Mouse (Mus musculus) left cerebral cortex, postnatal 4 days (tissue): ENCODE measurements around the gene Mpzl2. TPM values are rescaled to one million over a fixed set of nuclear protein-coding genes. Genes with fewer than 3 reads are reported as not detected.
"Not testable (repeated sequence)": the region's sequence is repeated elsewhere in the genome, so short reads cannot be mapped to it uniquely, and the experiment has no call there.

Experiments used
- DNase-seq: peaks from one replicate; pipeline ENCODE4 v3.0.0-alpha.2; 2022
- intact Hi-C: fragments of 180-260 bp; cut with DNase I; formaldehyde crosslinking; loops from one replicate; pipeline ENCODE4 v1.15.1; 2025
- total RNA-seq, 2 experiments: library from RNA; stranded (reverse); gene quantifications; 2 replicates each; pipeline ENCODE4 v1.2.3; 2021

Gene Mpzl2
- total RNA-seq, 2 experiments from 2014 or later = 1.3 to 1.5 TPM

DNA sequence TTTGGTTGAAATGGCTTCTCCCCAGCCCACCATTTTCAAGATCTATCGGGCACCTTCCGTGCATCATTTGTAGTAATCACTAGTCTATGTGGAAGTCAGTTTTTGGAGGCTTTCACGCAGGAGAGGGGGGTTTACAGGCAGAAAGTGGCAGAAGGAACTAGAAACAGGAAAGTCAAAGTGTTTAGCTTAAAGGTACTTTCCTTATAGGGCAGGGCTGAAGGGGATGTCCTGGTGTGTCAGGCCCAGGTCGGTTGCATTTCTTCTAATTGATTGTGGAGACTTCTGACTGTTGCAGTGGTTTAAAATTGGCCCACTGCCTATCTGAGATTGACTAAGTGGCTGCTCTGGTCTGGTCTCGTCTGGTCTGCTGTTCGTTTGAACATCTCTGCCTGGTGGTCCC, 9.3 kb upstream of the Mpzl2 start:
- DNase-seq = no peak
- intact Hi-C loops = no loop called here

DNA sequence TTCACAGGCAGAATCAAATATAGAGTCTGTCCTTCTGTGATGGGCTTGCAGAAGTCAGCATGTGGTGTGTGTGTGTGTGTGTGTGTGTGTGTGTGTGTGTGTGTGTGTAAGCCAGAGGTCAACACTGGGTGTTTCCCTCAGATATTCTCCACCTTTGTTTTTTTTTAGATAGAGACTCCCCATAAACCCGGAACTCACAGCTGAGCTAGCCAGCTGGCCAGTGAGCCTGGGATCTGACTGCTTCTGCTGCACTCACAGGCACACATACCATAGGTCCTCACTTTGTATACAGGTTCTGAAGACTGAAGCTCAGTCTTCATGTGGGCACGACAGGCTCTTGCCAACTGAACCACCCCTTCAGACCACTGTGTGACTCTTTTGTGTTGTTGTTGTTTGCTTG, 7.3 kb upstream of the Mpzl2 start:
- intact Hi-C loops = no loop called here
- no peak for DNase-seq

DNA sequence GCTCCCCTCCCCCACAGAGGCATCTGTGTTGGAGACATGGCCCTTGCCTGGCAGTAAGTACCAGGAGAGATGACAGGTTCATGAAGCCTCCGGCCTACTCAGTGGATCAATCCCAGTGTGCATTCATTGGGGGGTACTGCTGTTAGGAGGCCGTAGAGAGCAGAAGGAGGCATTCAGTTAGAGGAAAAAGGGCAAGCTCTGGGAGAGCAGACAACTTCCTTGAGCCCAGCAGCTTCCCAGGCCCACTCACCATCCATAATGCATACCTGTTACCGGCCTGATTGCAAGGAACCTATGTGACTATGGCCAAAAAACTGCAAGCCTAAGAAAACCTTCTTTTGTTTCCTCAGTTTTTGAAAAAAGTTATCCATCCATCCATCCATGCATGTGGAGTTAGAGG, 5.1 kb upstream of the Mpzl2 start:
- no peak for DNase-seq
- intact Hi-C loops = no loop called here

DNA sequence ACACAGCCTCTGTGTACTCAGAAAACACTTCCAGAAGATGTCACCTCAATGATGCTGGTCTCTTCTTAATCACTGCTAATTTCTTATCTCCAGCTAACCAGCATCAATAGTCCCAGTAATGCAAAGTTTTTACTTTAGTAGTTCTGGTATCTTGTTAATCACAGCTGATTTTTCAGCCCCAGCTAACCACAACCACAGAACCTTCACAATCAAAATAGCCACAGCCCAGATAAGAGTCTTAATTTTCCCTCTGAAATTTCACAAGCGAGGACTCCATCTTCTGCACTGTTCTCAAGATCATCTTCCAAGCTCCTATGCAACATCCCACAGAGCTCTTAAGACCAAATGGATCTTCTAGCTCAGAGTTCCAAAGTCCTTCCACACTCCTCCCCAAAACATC, 1.8 kb upstream of the Mpzl2 start:
- intact Hi-C loops, DNase-seq: not testable (repeated sequence)

DNA sequence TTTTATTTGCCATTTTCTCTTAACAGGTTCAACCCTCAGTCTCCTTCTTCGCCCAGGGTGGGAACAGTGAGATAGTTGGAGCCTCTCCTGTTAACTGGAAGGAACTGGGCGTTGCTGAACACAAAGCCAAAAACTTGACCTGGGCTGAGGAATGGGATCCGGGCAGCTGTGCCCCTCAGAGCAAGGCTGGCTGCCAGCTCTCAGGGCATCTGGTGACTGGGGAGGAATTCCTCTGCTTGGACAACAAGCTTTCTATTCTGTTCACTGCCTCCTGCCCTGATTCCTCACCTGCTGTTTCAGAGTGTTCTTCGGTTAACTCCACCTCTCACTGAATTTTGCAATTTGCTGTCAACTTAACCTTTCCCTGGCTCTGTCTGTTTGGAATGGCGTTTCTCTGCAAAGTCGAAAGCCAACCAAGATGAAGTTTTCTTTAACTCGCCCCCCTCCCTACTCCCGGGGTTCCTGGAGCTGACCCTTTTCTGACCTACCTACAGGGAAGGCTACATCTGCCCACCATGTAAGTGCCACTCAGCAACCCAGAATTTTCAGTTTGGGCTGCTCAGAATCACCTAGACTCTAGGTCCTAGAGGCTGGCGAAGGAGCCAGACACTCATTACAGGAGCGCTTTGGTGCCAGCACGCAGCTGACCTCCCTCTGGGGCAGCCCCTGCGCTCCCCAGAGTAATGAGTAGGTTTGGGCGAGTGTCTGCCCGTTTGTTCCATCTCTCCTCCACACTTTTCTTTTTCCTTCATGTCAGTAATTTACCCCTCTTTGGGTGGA, 657 bp downstream of the Mpzl2 start:
- no peak for DNase-seq
- intact Hi-C loops = no loop called here

DNA sequence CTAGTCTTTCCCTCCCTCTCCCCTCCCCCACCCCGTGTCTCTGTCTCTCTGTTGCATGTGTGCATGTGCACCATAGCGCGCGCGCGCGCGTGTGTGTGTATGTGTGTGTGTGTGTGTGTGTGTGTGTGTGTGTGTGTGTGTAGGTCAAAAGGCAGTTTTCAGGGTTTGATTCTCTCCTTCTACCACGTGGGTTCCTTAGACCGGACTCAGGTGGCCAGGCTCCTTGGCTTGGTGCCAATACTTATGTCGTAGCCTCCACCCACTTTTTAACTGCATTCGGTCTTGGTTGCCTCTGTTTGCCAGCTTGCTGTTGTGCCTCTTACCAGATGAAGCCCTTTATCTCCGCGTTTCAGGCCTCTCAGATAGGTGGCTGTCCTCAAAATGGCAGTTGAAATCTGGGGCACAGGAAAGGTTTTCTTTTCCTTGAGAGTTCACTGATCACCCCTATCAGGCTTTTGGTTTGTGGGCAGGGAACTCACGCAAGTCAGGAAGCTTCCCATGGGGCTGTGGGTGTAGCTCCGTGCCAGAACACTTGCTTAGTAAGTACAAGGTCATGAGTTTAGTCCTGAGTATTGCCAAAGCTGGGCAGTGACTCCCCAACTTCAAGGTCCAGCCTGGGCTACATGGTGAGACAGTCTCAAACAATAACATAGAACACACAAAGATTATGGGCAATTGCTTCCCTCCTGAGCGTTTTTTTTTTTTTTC, 1.7 kb downstream of the Mpzl2 start:
- intact Hi-C loops = no loop called here
- no peak for DNase-seq

DNA sequence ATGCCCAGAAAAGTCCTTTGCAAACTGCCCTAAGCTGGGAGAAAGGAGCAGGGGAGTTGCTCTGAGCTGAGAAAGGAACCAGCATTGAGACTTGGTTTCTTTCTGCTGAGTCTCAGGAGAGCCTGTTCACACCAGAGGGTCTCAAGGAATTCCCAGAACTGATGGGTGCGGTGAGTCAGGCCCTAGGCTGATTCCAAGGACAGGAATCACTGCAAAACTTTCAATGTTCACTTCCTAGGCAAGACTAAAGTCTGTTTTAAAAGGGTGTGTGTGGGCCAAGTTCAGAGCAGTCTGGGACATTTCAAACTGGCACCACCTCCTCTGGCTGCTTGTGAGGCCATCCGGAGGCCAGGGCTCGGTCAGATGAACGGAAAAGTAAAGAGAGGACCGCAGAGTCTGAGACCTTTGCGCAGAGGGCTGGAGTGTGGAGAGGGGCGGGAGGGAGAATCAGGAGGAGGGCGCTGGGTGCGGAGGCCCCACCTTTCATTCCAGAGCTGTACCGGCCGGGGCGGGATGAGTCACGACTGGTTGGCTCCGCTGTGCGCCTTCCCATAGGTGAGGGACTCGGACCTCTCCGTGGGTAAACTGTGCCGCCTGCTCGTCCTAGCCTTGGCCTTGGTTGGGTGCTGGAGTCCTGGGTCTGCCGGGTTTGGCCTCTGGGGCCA, 2.6 kb downstream of the Mpzl2 start:
- DNase-seq = no peak
- intact Hi-C loops = no loop called here

DNA sequence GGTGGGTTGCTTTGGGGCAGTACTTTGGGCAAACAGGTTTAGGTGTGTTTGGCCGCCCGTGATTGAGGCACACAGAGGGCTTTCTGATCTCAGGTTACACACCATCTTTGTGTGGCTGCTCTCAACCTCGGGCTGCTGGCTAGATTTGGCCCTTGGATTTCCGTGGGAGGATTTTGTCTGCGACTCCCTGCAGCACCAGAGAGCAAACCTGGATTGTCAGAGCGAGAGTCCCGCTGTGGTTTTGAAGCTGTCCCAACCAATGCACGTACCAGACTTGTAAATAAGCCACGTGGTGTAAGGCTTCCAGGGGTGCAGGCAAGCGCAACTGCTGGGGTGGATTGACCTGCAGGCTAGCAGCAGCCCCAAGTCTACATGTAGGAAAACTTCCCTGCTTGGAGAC, 3.3 kb downstream of the Mpzl2 start:
- no peak for DNase-seq
- intact Hi-C loops = no loop called here

DNA sequence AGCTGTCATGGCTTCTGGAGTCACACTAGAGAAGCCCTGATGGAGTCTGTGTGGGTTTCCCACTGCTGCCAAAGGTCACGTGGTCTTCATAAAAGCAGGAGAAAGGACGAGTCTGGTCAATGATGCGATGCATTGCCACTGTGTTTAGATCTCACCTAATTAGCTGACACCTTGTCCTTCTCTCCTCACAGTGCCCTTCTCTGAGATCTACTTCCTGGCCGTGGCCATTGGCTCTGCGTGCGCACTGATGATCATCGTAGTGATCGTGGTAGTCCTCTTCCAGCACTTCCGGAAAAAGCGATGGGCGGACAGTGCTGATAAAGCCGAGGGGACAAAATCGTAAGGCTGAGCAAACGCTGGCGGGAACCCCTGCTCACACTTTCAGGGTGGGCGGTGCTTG, 7.4 kb downstream of the Mpzl2 start:
- no peak for DNase-seq
- intact Hi-C loops = loop anchor here (5.0 kb wide), 1 partner anchor 80 kb away; the partner anchor contains the start of gene Ube4a

DNA sequence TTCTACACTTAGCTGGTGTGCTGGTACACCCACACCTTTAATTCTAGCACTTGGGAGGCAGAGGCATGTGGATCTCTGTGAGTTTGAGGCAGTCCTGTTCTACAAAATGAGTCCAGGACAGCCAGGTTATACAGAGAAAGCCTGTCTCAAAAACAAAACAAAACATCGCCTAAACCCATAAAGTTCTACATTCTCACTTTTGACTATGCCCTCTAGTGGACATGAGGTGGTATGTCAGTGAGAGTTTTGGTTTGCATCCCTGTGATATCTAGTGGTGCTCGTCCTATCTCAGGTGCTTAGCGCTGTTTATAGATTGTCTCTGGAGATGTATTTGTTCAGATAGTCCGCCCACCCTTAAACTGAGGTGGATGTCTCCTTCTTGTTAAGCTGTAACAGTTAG, 8.9 kb downstream of the Mpzl2 start:
- no peak for DNase-seq
- intact Hi-C loops = loop anchor here (5.0 kb wide), 1 partner anchor 81 kb away; the partner anchor contains the start of gene Ube4a

DNA sequence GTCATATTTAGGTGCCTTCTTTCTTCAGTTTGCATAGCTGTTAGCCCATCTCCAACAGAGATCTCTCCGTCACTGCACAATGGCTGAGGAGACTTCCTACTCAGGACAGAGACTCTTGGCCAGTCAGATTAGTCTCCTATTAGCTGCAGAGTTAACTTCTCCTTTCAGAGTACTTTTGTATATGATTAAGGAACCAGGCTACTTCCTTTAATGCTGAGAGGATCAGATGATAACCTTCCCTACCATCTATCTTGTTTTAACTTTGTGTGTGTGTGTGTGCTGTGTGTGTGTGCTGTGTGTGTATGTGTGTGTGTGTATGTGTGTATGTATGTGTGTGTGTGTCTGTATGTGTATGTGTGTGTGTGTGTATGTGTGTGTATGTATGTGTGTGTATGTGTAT, 10.1 kb downstream of the Mpzl2 start:
- intact Hi-C loops = loop anchor here (5.0 kb wide), 1 partner anchor 82 kb away; the partner anchor contains the start of gene Ube4a
- no peak for DNase-seq

DNA sequence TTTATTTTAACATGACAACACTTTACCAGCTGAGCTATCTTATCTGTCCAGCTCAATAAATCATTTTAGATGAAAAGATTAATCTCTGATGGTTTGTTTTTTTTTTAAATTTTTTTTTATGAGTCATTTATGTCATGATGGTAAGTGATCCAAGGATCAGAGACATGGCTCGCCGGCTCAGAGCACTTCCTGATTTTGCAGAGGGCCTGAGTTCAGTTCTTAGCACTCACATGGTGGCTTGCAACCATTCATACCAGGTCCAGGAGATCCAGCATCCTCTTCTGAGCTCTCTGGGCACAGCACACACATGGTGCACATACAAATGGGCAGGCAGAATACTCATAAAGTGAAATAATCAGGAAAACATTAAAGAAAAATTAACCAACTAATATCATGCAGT, 10.7 kb downstream of the Mpzl2 start:
- DNase-seq = no peak
- intact Hi-C loops = no loop called here

DNA sequence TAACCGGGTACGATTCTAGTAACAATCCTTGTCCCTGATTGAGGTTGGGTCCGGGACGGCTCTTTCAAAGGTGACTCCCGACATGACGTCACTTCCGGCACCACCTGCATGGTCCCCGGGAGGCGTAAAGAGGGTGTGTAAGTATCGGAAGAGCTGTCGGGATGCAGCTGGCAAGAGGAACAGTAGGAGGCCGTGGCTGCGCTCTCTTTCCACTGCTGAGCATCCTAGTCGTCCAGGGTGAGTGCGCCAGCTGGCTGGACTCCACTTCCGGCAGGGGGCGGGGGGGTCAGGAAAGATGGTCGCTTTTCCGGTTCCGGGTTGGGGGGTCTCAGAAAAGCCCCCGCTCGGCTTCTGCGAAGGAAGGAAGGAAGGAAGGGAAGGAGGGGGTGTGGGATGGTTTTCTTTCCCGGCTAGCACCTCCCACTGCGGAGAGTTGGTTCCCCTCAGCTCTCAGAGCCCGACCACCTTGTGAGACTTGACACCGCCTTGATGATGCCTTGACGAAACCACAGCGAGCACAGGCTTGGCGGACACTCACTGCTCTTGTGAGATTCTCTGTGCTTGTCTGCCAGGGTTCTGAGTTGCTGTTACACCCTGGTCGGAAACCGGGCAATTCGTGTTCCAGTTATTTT, 15.6 kb downstream of the Mpzl2 start, which contains the start of gene Mpzl3:
Mpzl3 (plus strand) TSS at position 105 of the 632 bp plus-strand sequence.
- intact Hi-C loops = no loop called here
- DNase-seq = peak; percentile 94

DNA sequence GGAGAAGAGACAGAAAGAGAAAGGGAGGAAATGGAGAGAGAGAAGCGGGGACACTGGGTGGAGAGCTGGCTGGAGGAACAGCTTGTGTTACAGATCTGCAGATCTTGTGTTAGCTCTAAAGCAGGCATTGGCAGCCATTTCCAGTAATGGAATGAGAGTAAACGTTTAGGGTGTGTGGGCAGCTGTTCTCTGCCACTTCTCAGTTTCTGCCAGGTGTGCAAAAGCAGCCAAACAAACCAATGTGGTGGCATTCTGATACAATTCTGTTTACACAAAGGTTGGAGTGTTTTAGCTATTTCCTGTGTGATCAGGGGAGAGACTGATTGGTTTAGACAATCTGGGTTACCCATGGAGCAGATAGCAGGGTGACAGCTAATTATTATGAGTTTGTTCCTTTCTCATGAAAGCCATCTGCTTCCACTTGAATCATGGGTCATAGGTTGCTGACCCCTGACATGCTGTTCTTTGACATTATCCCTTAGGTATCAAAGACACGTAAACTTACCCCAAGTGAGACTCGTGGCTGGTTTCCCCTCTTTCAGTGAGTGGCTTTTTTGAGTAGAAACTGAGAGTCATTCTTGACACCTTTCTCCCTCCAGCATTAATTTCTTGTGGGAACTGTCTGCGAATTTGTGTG, 18.8 kb downstream of the Mpzl2 start:
- DNase-seq = no peak

DNA sequence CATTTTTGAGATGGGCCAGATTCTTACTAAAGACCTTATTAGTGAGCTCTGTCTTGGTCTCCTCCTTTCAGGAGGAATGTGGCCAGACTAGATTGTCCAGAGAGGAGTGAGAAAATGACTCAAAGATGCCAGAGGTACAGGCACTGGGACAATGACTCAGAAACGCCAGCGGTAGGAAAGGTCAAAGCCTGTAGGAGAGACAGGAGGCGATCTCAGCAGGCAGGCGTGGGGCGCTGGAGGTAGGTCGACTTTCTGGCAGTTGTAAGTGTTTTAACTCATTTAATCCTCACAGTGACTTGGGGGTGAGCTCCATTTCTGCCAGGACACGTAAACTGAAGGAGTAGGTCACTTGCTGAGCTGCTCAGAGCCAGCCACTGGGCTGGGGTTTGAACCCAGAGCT, 20.6 kb downstream of the Mpzl2 start:
- no peak for DNase-seq
- intact Hi-C loops = no loop called here

More for the DNA sequence above, 18.8 kb downstream of the Mpzl2 start:
- intact Hi-C loops = no loop called here

DNA sequence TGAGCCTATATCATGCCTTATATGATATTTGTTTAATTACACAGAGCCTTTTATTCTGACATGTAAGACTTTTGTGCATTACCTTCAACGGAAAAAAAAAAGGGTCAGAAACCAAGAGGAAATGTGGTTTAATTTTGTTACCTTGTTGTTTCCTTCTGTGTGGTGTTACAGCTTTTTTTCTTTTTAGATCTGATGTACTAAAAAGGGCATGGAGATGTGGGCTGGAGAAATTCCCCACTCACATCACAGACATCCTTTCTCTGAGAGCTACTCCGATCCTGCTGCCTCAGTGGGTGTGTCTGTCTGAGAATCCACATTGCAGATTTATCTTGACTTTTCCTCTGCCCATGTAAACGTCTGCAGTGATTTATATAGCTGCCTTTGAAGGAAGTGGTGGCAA, 23.1 kb downstream of the Mpzl2 start:
- intact Hi-C loops = no loop called here
- DNase-seq = no peak

DNA sequence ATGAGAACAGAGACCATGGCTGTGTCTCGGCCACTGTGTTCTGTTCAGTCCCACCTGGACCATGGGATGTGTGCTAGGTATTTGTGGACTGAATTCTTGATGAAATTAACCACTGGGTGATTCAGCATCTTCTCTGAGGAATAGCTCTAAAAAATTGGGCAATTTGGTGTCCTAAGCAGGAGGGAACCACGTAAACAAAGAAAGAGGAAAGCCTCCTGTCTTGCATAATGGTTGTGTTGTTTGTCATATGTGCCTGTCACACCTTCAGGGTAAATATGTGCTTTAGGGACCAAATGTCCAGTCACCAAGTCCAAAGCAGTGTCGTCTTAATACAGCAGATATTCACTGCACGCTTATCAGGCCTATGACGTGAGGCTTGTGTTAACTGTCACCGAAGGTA, 24.8 kb downstream of the Mpzl2 start:
- DNase-seq = no peak
- intact Hi-C loops = no loop called here

DNA sequence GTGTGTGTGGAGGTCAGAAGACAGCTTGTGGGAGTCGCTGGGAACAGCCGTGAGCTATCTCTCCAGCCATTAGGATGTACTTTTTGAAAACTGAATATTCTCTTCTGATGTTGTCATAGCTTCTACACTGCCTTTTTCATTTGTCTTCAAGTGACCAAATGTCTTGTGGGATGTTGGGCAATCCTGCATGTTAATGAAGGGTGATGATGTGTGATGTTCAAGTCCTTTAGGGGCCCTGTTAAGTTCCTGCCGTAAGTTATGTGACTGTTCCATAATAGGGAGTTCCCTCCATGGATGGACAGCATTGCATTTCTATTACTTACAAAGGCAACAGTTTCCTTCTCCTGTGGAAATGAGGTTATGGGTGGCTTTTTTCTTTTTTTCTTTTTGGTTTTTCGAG, 27.1 kb downstream of the Mpzl2 start:
- intact Hi-C loops = no loop called here
- DNase-seq = no peak

DNA sequence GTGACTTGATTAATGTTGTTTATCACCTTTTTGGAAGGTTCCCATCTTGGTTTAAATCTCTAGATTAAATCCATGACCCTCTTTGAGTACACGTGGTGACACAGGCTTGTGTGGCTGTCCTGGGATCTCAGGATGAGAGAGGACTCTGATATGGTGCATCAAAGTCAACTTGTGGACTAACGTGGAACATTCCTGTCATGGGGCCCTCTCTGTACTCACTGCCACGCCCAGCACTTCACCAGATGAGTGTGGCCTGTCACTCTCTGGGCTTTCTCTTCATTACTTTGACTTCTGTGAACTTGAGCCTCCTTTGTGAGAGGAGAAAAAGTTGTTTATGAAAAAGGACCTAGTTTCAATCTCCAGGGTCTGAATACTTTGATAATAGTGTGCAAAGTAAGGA, 32.2 kb downstream of the Mpzl2 start:
- DNase-seq = no peak
- intact Hi-C loops = no loop called here

DNA sequence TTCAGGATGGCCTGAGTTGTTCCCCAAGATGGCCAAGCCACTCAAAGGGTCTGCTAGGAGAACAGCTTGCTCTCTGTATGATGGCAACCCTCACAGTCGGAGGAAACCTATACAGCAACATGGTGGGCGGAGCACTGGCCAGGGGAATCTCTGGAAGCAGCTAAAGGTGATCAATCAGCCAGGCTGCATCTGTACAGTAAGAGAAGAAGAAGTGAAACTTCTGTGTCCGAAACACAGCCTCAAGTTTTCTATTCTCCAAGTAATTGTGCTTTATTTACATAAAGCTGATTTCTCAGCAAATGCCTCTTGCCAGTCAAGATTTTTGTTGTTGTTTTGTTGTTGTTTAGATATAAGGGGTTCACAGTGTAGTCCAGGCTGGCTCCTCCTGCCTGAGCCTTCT, 38.3 kb downstream of the Mpzl2 start:
- DNase-seq = no peak
- intact Hi-C loops = no loop called here

DNA sequence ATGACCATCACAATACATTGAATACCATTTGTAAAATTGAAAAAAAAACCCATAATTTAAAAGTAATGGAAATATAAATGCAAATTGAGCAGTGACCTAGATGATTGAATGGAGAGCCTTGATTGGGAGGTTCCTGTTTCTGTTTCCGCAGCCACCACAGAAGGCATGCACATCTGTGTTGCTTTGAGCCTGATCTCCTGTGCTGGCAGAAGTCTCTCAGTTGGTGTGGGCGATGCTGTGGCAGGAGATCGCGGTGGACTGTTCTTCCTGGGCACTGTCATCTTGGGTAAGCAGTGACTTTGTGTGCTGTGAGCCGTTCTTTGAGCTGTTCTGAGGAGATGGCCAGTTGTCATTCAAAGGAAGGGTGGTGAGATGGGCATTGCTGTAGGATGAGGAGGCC, 39.4 kb downstream of the Mpzl2 start, which contains the start of gene Jaml:
Jaml (plus strand) TSS at position 173 of the 400 bp plus-strand sequence.
- intact Hi-C loops = no loop called here
- no peak for DNase-seq
